Comparison of ENCODE assay signal across 8 mouse cellular contexts in the genomic region with DNA sequence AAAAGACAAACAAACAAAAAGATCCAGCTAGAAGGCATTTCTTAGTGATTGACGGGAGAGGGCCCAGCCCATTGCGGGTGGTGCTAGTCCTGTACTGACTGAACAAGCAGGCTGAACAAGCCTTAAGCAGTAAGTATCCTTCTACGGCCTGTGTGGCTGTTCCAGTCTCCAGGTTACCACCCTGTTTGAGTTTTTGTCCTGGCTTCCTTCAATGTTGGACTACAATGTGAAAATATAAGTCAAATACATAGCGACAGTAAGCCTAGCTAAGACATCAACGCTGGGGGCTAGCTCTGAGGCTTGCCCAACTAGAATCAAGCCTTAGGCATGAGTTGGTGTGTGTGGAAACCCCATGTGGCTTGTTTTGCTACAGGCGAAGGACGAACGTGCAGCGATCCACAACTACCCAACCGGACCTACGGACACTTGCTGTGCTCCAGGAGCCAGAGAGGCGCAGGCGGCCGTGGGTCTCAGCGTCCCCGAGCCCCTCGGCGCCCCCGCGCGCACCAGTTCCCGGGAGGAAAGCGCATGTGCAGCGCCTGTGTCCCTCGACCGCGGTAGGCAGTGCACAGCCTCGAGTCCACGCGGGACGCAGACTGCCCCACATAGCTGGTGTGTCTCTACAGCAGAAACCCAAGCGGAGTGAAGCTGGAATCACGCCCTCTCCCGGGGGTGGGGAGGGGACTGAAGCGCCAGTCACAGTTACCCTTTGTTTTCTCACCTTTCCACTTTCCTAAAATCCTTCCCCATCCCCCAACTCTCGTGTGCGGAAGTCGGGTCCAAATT. TPM values are rescaled to one million over a fixed set of nuclear protein-coding genes. Genes with fewer than 3 reads are reported as not detected.
DNase-seq lines count a peak whose midpoint lies in the region; ATAC-seq and TF ChIP-seq lines count a peak whose summit lies in the region.

No protein-coding gene starts in this region.

- no peaks in the 10 kb centered on the region for H3K36me3 ChIP-seq in heart, embryonic 15.5 days
- H3K36me3 ChIP-seq in kidney, embryonic 16.5 days (ENCODE audit: insufficient read depth, low read length): no peaks in the 10 kb centered on the region
- H3K36me3 ChIP-seq in liver, embryonic 14.5 days (replicated peaks; ENCODE audit: control insufficient read depth, insufficient read depth, low read depth): no peaks in the 10 kb centered on the region

- H3K27ac ChIP-seq in bone marrow, adult 2 months (ENCODE audit: control insufficient read depth, insufficient read depth, low read depth, low read length, poor library complexity): peak overlapping the region; percentile 1; the same call in 1 of the 2 replicates
- no peak overlapping the region; the same call in 1 of the 2 replicates for H3K27ac ChIP-seq in embryonic fibroblast, embryonic 13.5 days (ENCODE audit: insufficient read depth, low read length)
- peak overlapping the region; percentile 73 for H3K27ac ChIP-seq in heart, embryonic 15.5 days
- peak overlapping the region; percentile 84 for H3K27ac ChIP-seq in kidney, embryonic 16.5 days (ENCODE audit: low read length)
- no peak overlapping the region; the same call in 1 of the 2 replicates for H3K27ac ChIP-seq in liver, embryonic 14.5 days

- H3K4me3 ChIP-seq in bone marrow, adult 2 months (replicated peaks; ENCODE audit: control insufficient read depth, low read depth, low read length): peak overlapping the region; percentile 56
- H3K4me3 ChIP-seq in embryonic fibroblast, embryonic 13.5 days (ENCODE audit: insufficient read depth, low read length): peak overlapping the region; percentile 33
- H3K4me3 ChIP-seq in heart, embryonic 15.5 days: peak overlapping the region; percentile 69
- H3K4me3 ChIP-seq in kidney, embryonic 16.5 days (ENCODE audit: low read length): peak overlapping the region; percentile 51
- peak overlapping the region; percentile 54 to 61 for H3K4me3 ChIP-seq in liver, embryonic 14.5 days (ENCODE audit: insufficient read depth in 1 of 2, low read depth in 2 of 2, low read length in 2 of 2)

- 2% methylated on average over 38 of the region's 38 CpGs for WGBS in bone marrow, adult 2 months
- under 1% methylated on average over 38 of the region's 38 CpGs for WGBS in heart, embryonic 15.5 days
- under 1% methylated on average over 38 of the region's 38 CpGs for WGBS in kidney, embryonic 16.5 days
- WGBS in liver, embryonic 14.5 days (ENCODE audit: insufficient replicate concordance): under 1% methylated on average over 38 of the region's 38 CpGs

- TF ChIP-seq CTCF in bone marrow, adult 2 months (IDR thresholded peaks at IDR 0.05; ENCODE audit: control insufficient read depth, insufficient read depth, low read length): peak; percentile 7; the same call in 1 of the 2 replicates
- no peak for TF ChIP-seq CTCF in embryonic fibroblast, embryonic 13.5 days (IDR thresholded peaks at IDR 0.05; ENCODE audit: borderline replicate concordance, insufficient read depth, low read length)
- peak; percentile 29 for TF ChIP-seq CTCF in liver, embryonic 14.5 days (IDR thresholded peaks at IDR 0.05; ENCODE audit: low read depth)

- ATAC-seq in heart, embryonic 15.5 days (replicated peaks; ENCODE audit: insufficient number of reproducible peaks, insufficient read depth, low FRiP score, low read depth): peak; percentile 78
- peak; percentile 87 for ATAC-seq in kidney, embryonic 16.5 days (ENCODE audit: low FRiP score, low TSS enrichment)
- peak; percentile 81 for ATAC-seq in liver, embryonic 14.5 days (ENCODE audit: insufficient read depth)

- no peaks in the 10 kb centered on the region for H3K27me3 ChIP-seq in heart, embryonic 15.5 days
- no peaks in the 10 kb centered on the region; the same call in 1 of the 2 replicates for H3K27me3 ChIP-seq in kidney, embryonic 16.5 days (ENCODE audit: insufficient read depth, low read length)
- H3K27me3 ChIP-seq in liver, embryonic 14.5 days (ENCODE audit: control insufficient read depth, insufficient read depth, low read length): peaks cover 12% of the 10 kb centered on the region; the same call in 1 of the 2 replicates

- TF ChIP-seq EP300 in liver, embryonic 14.5 days (IDR thresholded peaks at IDR 0.05; ENCODE audit: low read depth): no peak

- peak overlapping the region; percentile 100 for H3K4me2 ChIP-seq in heart, embryonic 15.5 days
- peak overlapping the region; percentile 95 for H3K4me2 ChIP-seq in kidney, embryonic 16.5 days (replicated peaks; ENCODE audit: low read depth, low read length)
- peak overlapping the region; percentile 96 for H3K4me2 ChIP-seq in liver, embryonic 14.5 days (ENCODE audit: low read depth)

- TF ChIP-seq POLR2A in bone marrow, adult 2 months (IDR thresholded peaks at IDR 0.05; ENCODE audit: borderline replicate concordance, control insufficient read depth, low read depth, low read length): no peak
- peak; percentile 69 for TF ChIP-seq POLR2A in embryonic fibroblast, embryonic 13.5 days (IDR thresholded peaks at IDR 0.05; ENCODE audit: low read depth, low read length)

- peak overlapping the region; percentile 71 for H3K9ac ChIP-seq in heart, embryonic 15.5 days
- H3K9ac ChIP-seq in kidney, embryonic 16.5 days (replicated peaks; ENCODE audit: low read length): peak overlapping the region; percentile 68
- H3K9ac ChIP-seq in liver, embryonic 14.5 days (replicated peaks): peak overlapping the region; percentile 73

- DNase-seq in 3134 (ENCODE audit: extremely low read depth, insufficient read length, low spot score): peak; percentile 6
- no peak for DNase-seq in liver, embryonic 14.5 days (ENCODE audit: low read depth in 3 of 3, low spot score in 3 of 3)
- peak; percentile 68 for DNase-seq in naive thymus-derived CD4-positive, alpha-beta T cell, adult 2 months (ENCODE audit: low read depth)
- DNase-seq in thymus, adult 18-20 months: peak; percentile 17 to 30

- no peaks in the 10 kb centered on the region for H3K4me1 ChIP-seq in bone marrow, adult 2 months (ENCODE audit: control insufficient read depth, insufficient read depth, low read length)
- H3K4me1 ChIP-seq in embryonic fibroblast, embryonic 13.5 days (ENCODE audit: control insufficient read depth, insufficient read depth, low read length): no peaks in the 10 kb centered on the region
- H3K4me1 ChIP-seq in heart, embryonic 15.5 days (replicated peaks): peaks cover 6% of the 10 kb centered on the region
- H3K4me1 ChIP-seq in kidney, embryonic 16.5 days (ENCODE audit: insufficient read depth, low read length): peaks cover 13% of the 10 kb centered on the region; the same call in 1 of the 2 replicates
- peaks cover 0 to 7% of the 10 kb centered on the region in 2 experiments; a peak in 3 of 4 replicates for H3K4me1 ChIP-seq in liver, embryonic 14.5 days (replicated peaks; ENCODE audit: control insufficient read depth in 2 of 2, insufficient read depth in 2 of 2, low read length in 1 of 2)

- H3K9me3 ChIP-seq in heart, embryonic 15.5 days (replicated peaks): no peaks in the 10 kb centered on the region
- no peaks in the 10 kb centered on the region for H3K9me3 ChIP-seq in kidney, embryonic 16.5 days (ENCODE audit: low read length)
- no peaks in the 10 kb centered on the region for H3K9me3 ChIP-seq in liver, embryonic 14.5 days (ENCODE audit: control insufficient read depth, low read length)

RNA-seq across cellular contexts. Expression of gene Rpgrip1, which starts 8.5 kb away (rescaled TPM):
- polyA plus RNA-seq in bone marrow, adult 2 months (2011; ENCODE audit: insufficient read depth, insufficient read length, low replicate concordance, missing spikeins): 337 and 668 TPM in 2 replicates
- polyA plus RNA-seq in embryonic fibroblast, embryonic 13.5 days (2011; ENCODE audit: insufficient read length, low read depth, missing spikeins): 1.8 and 3.7 TPM in 2 replicates
- 27.8 and 32.6 TPM in 2 replicates for polyA plus RNA-seq in heart, embryonic 15.5 days (2015; fragmentation: Nextera tagmentation; extraction: Ambion mirVana)
- polyA plus RNA-seq in kidney, embryonic 16.5 days (2015; fragmentation: Nextera tagmentation; extraction: Ambion mirVana): 67.4 and 74.1 TPM in 2 replicates
- polyA plus RNA-seq in liver, embryonic 14.5 days (2012; rRNA removed): 0.31 and 0.41 TPM in 2 replicates
- 48.5 and 50.1 TPM in 2 replicates for polyA plus RNA-seq in liver, embryonic 14.5 days (2014; fragmentation: Nextera tagmentation; extraction: Ambion mirVana)

RNA-seq across cellular contexts. Expression of gene Hnrnpc, which starts 15.2 kb away (rescaled TPM):
- polyA plus RNA-seq in bone marrow, adult 2 months (2011; ENCODE audit: insufficient read depth, insufficient read length, low replicate concordance, missing spikeins): 226 and 328 TPM in 2 replicates
- 402 and 479 TPM in 2 replicates for polyA plus RNA-seq in embryonic fibroblast, embryonic 13.5 days (2011; ENCODE audit: insufficient read length, low read depth, missing spikeins)
- polyA plus RNA-seq in heart, embryonic 15.5 days (2015; fragmentation: Nextera tagmentation; extraction: Ambion mirVana): 326 and 346 TPM in 2 replicates
- polyA plus RNA-seq in kidney, embryonic 16.5 days (2015; fragmentation: Nextera tagmentation; extraction: Ambion mirVana): 659 and 687 TPM in 2 replicates
- 94.9 and 161 TPM in 2 replicates for polyA plus RNA-seq in liver, embryonic 14.5 days (2012; rRNA removed)
- polyA plus RNA-seq in liver, embryonic 14.5 days (2014; fragmentation: Nextera tagmentation; extraction: Ambion mirVana): 240 and 269 TPM in 2 replicates

Comparison
In these comparisons a context has a peak if more than half of its experiments do, and no peak if none do; other contexts are left out.
1. DNase-seq: peak in 3134 (single experiment), naive thymus-derived CD4-positive, alpha-beta T cell, adult 2 months (single experiment) and thymus, adult 18-20 months (2 of 2); none in liver, embryonic 14.5 days (0 of 3).
2. H3K27ac ChIP-seq: peak in bone marrow, adult 2 months (single experiment), heart, embryonic 15.5 days (single experiment) and kidney, embryonic 16.5 days (single experiment); none in embryonic fibroblast, embryonic 13.5 days (single experiment) and liver, embryonic 14.5 days (single experiment).
3. Peak in every context shown above with its lines, with median percentiles within 50 percentile points of each other: H3K4me3 ChIP-seq, ATAC-seq, H3K4me2 ChIP-seq and H3K9ac ChIP-seq.